8 mouse cellular contexts compared by ENCODE assay signal in the genomic region with DNA sequence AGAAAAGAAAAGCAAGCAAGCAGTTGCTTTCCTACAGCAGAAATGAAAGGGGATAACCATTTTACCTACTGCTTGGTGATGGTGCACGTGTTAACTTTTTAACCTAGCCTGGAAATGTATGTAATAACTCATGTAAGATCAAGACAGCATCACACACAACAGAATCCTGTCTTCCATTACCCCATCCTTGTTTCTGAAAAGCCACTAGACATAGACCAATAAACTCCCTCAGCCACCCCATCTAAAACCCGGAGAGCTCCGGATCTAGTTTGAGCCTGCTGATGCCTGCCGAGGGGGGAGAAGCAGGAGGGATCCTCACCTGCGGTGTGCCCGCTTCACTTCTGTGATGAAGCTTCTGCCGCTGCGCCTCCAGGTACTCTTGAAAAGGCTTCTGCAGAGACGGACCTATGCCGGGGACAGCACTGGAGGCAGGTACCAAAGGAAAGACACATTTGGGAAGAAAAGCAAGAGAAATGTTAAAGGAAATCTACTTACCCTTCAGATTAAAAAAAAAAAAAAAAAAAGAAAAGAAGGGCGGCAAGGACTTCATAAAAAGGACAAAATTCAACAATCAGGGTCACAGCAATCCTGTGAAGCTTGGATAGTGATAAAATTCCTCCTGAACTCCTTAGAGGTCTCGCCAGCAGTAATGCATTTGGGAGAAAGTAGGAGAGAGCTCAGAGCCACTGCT. TPM values are rescaled to one million over a fixed set of nuclear protein-coding genes. Genes with fewer than 3 reads are reported as not detected.
DNase-seq lines count a peak whose midpoint lies in the region; ATAC-seq and TF ChIP-seq lines count a peak whose summit lies in the region.

No protein-coding gene starts in this region.

- peak overlapping the region; percentile 75 for H3K4me3 ChIP-seq in testis, adult 2 months (ENCODE audit: control insufficient read depth, low read depth, low read length)
- H3K4me3 ChIP-seq in erythroblast, embryonic 14.5 days (replicated peaks): peak overlapping the region; percentile 56
- no peak overlapping the region for H3K4me3 ChIP-seq in midbrain, embryonic 14.5 days (replicated peaks; ENCODE audit: low read depth, low read length)

- TF ChIP-seq POLR2A in testis, adult 2 months (IDR thresholded peaks at IDR 0.05; ENCODE audit: control insufficient read depth, low read depth, low read length): 0 out of 2 replicates have a peak, but pooled peaks have one; percentile 5

- no peaks in the 10 kb centered on the region for H3K9me3 ChIP-seq in erythroblast, embryonic 14.5 days (ENCODE audit: control insufficient read depth, low read length)
- H3K9me3 ChIP-seq in midbrain, embryonic 14.5 days (ENCODE audit: control insufficient read depth, low read length): no peaks in the 10 kb centered on the region

- H3K27ac ChIP-seq in testis, adult 2 months (ENCODE audit: control insufficient read depth, insufficient read depth, low read depth, low read length): peak overlapping the region; percentile 84
- H3K27ac ChIP-seq in midbrain, embryonic 14.5 days (replicated peaks; ENCODE audit: low read depth, low read length): no peak overlapping the region

- DNase-seq in testis, postnatal 14 days (ENCODE audit: low spot score): no peak
- DNase-seq in kidney, postnatal 10 days: peak; percentile 46
- no peak for DNase-seq in midbrain, embryonic 14.5 days
- no peak for DNase-seq in right cerebral cortex, postnatal 36 days (ENCODE audit: low spot score in 2 of 2)
- DNase-seq in cerebellum, postnatal 10 days: no peak

- H3K4me1 ChIP-seq in testis, adult 2 months (ENCODE audit: control insufficient read depth, insufficient read depth, low read length): no peaks in the 10 kb centered on the region
- H3K4me1 ChIP-seq in erythroblast, embryonic 14.5 days (ENCODE audit: control insufficient read depth): peaks cover 65% of the 10 kb centered on the region
- H3K4me1 ChIP-seq in midbrain, embryonic 14.5 days (ENCODE audit: control insufficient read depth, insufficient read depth, low read length): peaks cover 7% of the 10 kb centered on the region; the same call in 1 of the 2 replicates

- no peaks in the 10 kb centered on the region for H3K27me3 ChIP-seq in testis, adult 2 months (ENCODE audit: control insufficient read depth, insufficient read depth, low read length)
- H3K27me3 ChIP-seq in erythroblast, embryonic 14.5 days (ENCODE audit: control insufficient read depth): no peaks in the 10 kb centered on the region
- no peaks in the 10 kb centered on the region for H3K27me3 ChIP-seq in midbrain, embryonic 14.5 days (ENCODE audit: control insufficient read depth, insufficient read depth, low read length)

- H3K9ac ChIP-seq in midbrain, embryonic 14.5 days (replicated peaks; ENCODE audit: low read length): no peak overlapping the region

- 23% methylated on average over 12 of the region's 12 CpGs for WGBS in midbrain, embryonic 14.5 days

- peak overlapping the region; percentile 7 for H3K4me2 ChIP-seq in midbrain, embryonic 14.5 days (ENCODE audit: low read length)

- TF ChIP-seq CTCF in testis, adult 2 months (IDR thresholded peaks at IDR 0.05; ENCODE audit: control insufficient read depth, insufficient read depth, insufficient replicate concordance, low read depth, low read length): no peak

- no peaks in the 10 kb centered on the region for H3K36me3 ChIP-seq in testis, adult 2 months (ENCODE audit: control insufficient read depth, insufficient read depth, low read length)
- peaks cover 61% of the 10 kb centered on the region for H3K36me3 ChIP-seq in erythroblast, embryonic 14.5 days (ENCODE audit: control insufficient read depth)
- peaks cover 6% of the 10 kb centered on the region; the same call in 1 of the 2 replicates for H3K36me3 ChIP-seq in midbrain, embryonic 14.5 days (ENCODE audit: control insufficient read depth, insufficient read depth, low read length)

- ATAC-seq in midbrain, embryonic 14.5 days (ENCODE audit: low FRiP score, low TSS enrichment): no peak
- ATAC-seq in frontal cortex, adult (ENCODE audit: low TSS enrichment): no peak

RNA-seq across cellular contexts. Expression of a gene that starts 41.5 kb away (rescaled TPM):
- polyA plus RNA-seq in testis, adult 2 months (2012; rRNA removed): 15.5 and 18.3 TPM in 2 replicates
- 0.02 and 0.09 TPM in 2 replicates for polyA plus RNA-seq in erythroblast, embryonic 14.5 days (2012)
- 4.7 and 6.1 TPM in 2 replicates for polyA plus RNA-seq in midbrain, embryonic 14.5 days (2014; fragmentation: Nextera tagmentation; extraction: Ambion mirVana)

RNA-seq across cellular contexts. Expression of a gene that starts 41.7 kb away (rescaled TPM):
- 4.1 and 4.4 TPM in 2 replicates for polyA plus RNA-seq in testis, adult 2 months (2012; rRNA removed)
- 0.57 and 1.4 TPM in 2 replicates for polyA plus RNA-seq in erythroblast, embryonic 14.5 days (2012)
- polyA plus RNA-seq in midbrain, embryonic 14.5 days (2014; fragmentation: Nextera tagmentation; extraction: Ambion mirVana): 44.4 and 47.8 TPM in 2 replicates
